Mouse (Mus musculus): ENCODE data around the gene Relt. TPM values are rescaled to one million over a fixed set of nuclear protein-coding genes. Genes with fewer than 3 reads are reported as not detected.

Relt gene
- polyA plus RNA-seq, 1 experiment from 2014 or later, result 4.8 TPM

- Histone ChIP-seq H3K4me1 (peaks cover 35% of the 10 kb centered on the region), H3K9me3 (no peaks in the 10 kb centered on the region), H3K27me3 (replicated peaks; ENCODE audit: low read depth, poor library complexity, severe bottlenecking) (no peaks in the 10 kb centered on the region), H3K36me3 (replicated peaks) (peaks cover 50% of the 10 kb centered on the region), H3K4me3 (peak overlapping the region; percentile 67), H3K27ac (replicated peaks) (peak overlapping the region; percentile 79)
- 3% methylated on average over 53 of the region's 53 CpGs for WGBS
- peak; percentile 60 for DNase-seq (ENCODE audit: low spot score)
Measured at GRCm38 (mm10) chr7:100894057-100894832, 31.0 kb upstream of the Relt start.

DNA sequence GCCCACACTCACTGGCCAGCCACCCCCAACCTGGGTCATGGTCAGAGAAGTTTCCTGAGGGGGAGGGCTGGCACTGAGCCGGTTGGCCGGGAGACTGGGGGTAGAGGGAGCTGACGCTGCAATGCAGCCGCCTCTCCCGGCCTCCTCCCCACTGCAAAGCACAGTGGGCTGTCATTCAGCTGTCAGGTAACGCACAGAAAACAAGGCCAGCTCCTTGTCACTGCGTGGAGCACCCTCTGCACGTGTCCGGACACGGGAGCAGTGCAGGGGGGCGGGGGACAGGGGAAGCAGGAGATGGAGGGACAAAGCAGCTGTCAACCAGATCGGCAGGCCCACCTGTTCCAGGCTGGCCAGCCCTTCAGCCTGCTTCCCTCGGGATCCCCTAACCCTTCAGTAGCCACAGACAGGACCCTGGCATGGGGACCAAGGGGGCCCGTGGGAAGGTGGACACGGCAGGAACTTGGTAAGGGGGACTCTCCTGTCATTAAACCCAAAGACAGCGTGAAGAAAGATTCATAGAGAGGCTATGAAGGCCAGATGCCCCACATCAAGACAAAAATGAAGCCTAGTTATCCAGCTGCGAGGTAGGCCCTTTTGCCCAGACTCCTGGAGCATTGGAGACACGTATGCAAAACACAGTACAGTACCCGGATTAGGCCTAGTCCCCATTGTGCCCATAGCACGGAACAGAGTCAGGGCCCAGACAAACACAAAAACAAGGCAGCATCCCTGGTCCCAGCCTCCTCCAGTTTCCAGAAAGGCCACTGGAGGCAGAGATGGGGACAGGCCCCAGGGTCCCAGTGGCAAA lies 30.2 kb upstream of the Relt start:
- Histone ChIP-seq H3K27me3 (replicated peaks; ENCODE audit: low read depth, poor library complexity, severe bottlenecking) (no peaks in the 10 kb centered on the region), H3K36me3 (replicated peaks) (peaks cover 57% of the 10 kb centered on the region), H3K4me1 (peaks cover 35% of the 10 kb centered on the region), H3K27ac (replicated peaks) (peak overlapping the region; percentile 79; the same call in 1 of the 2 replicates), H3K9me3 (no peaks in the 10 kb centered on the region), H3K4me3 (peak overlapping the region; percentile 67)
- 57% methylated on average over 20 of the region's 20 CpGs for WGBS
- DNase-seq (ENCODE audit: low spot score), result no peak

- Histone ChIP-seq H3K4me3 (no peak overlapping the region), H3K36me3 (replicated peaks) (peaks cover 92% of the 10 kb centered on the region), H3K4me1 (no peaks in the 10 kb centered on the region), H3K27ac (replicated peaks) (no peak overlapping the region), H3K9me3 (no peaks in the 10 kb centered on the region), H3K27me3 (replicated peaks; ENCODE audit: low read depth, poor library complexity, severe bottlenecking) (no peaks in the 10 kb centered on the region)
- WGBS, result 35% methylated on average over 3 of the region's 3 CpGs
- peak; percentile 55 for DNase-seq (ENCODE audit: low spot score)
Measured at GRCm38 (mm10) chr7:100886535-100886934, 23.3 kb upstream of the Relt start.

DNA sequence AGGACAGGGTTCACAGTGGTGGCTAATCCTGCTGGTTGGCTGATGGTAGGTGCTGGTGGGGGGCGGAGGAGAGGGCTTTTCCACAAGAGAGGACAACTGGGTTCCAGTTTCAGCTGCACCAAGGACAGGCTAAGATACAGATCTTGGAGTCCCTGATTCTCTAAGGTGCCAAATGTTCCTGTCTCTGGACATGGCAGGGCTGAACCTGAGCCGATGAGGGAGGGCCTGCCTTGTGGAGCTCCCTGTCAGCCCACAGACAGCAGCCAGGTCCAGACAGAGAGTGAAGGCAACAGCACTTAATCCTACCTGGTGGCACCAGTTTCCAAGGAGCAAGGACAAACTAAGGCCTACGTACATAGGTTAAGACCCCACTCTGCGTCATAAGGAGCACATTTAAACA lies 21.2 kb upstream of the Relt start:
- Histone ChIP-seq H3K27me3 (replicated peaks; ENCODE audit: low read depth, poor library complexity, severe bottlenecking) (no peaks in the 10 kb centered on the region), H3K36me3 (replicated peaks) (peaks cover 95% of the 10 kb centered on the region), H3K27ac (replicated peaks) (no peak overlapping the region), H3K4me3 (no peak overlapping the region), H3K9me3 (no peaks in the 10 kb centered on the region), H3K4me1 (peaks cover 5% of the 10 kb centered on the region)
- DNase-seq (ENCODE audit: low spot score), result no peak
- WGBS, result 92% methylated on average over 4 of the region's 4 CpGs

DNA sequence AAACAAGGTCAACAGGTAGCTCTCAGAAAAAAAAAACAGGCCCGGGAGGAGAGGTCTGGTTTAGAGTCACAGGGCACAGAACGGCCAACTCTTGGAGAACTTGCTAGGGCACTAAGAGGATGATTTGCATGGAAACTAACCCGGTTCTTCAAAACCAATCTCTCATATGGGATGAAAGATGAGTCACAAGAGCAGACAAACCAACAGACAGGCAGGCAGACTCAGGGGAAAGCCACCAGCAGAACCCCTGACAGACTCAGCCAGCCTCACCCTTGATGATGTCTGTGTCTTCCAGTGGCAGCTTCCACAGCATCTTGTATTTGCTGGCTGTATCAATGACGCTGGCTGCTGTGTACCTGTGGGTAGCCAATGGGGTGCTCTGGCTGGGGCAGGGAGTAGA lies 18.7 kb upstream of the Relt start:
- DNase-seq (ENCODE audit: low spot score), result no peak
- 92% methylated on average over 4 of the region's 4 CpGs for WGBS
- Histone ChIP-seq H3K27ac (replicated peaks) (no peak overlapping the region), H3K27me3 (replicated peaks; ENCODE audit: low read depth, poor library complexity, severe bottlenecking) (no peaks in the 10 kb centered on the region), H3K9me3 (no peaks in the 10 kb centered on the region), H3K4me3 (no peak overlapping the region), H3K36me3 (replicated peaks) (peaks cover 95% of the 10 kb centered on the region), H3K4me1 (peaks cover 8% of the 10 kb centered on the region)

- peaks cover 97% of the 10 kb centered on the region for H3K36me3 ChIP-seq (replicated peaks)
- no peak for DNase-seq (ENCODE audit: low spot score)
- WGBS, result 92% methylated on average over 9 of the region's 9 CpGs
Measured at GRCm38 (mm10) chr7:100881531-100881930, 18.3 kb upstream of the Relt start.

DNA sequence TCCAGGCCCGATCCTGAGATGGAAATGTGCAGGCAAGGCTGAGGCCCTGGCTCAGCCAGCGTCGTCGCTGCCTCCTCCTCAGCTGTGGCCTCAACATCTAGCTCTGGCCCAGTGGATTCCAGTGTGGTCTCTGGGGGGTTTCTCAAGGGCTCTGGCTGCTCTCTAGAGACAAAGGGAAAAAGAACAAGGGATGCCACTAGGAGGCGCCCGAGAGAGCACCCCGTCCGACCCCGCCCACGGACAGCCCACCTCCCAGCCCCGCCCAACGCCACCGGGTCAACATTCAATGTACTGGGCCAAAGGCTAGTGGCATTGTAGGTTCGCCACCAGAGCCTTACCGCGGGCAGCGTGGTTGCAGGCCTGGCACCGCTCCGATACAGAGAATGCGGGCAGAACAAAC lies 16.3 kb upstream of the Relt start:
- Histone ChIP-seq H3K27ac (replicated peaks) (peak overlapping the region; percentile 86), H3K36me3 (replicated peaks) (peaks cover 100% of the 10 kb centered on the region), H3K9me3 (no peaks in the 10 kb centered on the region), H3K4me3 (no peak overlapping the region), H3K27me3 (replicated peaks; ENCODE audit: low read depth, poor library complexity, severe bottlenecking) (no peaks in the 10 kb centered on the region), H3K4me1 (peaks cover 8% of the 10 kb centered on the region)
- peak; percentile 85 for DNase-seq (ENCODE audit: low spot score)
- 19% methylated on average over 20 of the region's 20 CpGs for WGBS

More at GRCm38 (mm10) chr7:100881531-100881930, 18.3 kb upstream of the Relt start:
- Histone ChIP-seq H3K27me3 (replicated peaks; ENCODE audit: low read depth, poor library complexity, severe bottlenecking) (no peaks in the 10 kb centered on the region), H3K4me3 (no peak overlapping the region), H3K27ac (replicated peaks) (no peak overlapping the region), H3K9me3 (no peaks in the 10 kb centered on the region), H3K4me1 (peaks cover 8% of the 10 kb centered on the region)

GRCm38 (mm10) chr7:100876771-100877170 lies 13.5 kb upstream of the Relt start:
- no peak overlapping the region for H3K27ac ChIP-seq (replicated peaks)
- H3K4me1 ChIP-seq, result peaks cover 8% of the 10 kb centered on the region
- no peaks in the 10 kb centered on the region for H3K27me3 ChIP-seq (replicated peaks; ENCODE audit: low read depth, poor library complexity, severe bottlenecking)
- DNase-seq (ENCODE audit: low spot score), result no peak
- H3K4me3 ChIP-seq, result no peak overlapping the region
- WGBS, result 94% methylated on average over 9 of the region's 9 CpGs
- no peaks in the 10 kb centered on the region for H3K9me3 ChIP-seq
- peaks cover 100% of the 10 kb centered on the region for H3K36me3 ChIP-seq (replicated peaks)

- no peaks in the 10 kb centered on the region for H3K9me3 ChIP-seq
- no peak for DNase-seq (ENCODE audit: low spot score)
- H3K4me1 ChIP-seq, result peaks cover 8% of the 10 kb centered on the region
- H3K4me3 ChIP-seq, result no peak overlapping the region
- no peak overlapping the region for H3K27ac ChIP-seq (replicated peaks)
- WGBS, result 94% methylated on average over 13 of the region's 13 CpGs
- H3K27me3 ChIP-seq (replicated peaks; ENCODE audit: low read depth, poor library complexity, severe bottlenecking), result no peaks in the 10 kb centered on the region
- peaks cover 100% of the 10 kb centered on the region for H3K36me3 ChIP-seq (replicated peaks)
Measured at GRCm38 (mm10) chr7:100876293-100876692, 13.0 kb upstream of the Relt start.

GRCm38 (mm10) chr7:100875822-100876221 lies 12.6 kb upstream of the Relt start:
- H3K27ac ChIP-seq (replicated peaks), result no peak overlapping the region

GRCm38 (mm10) chr7:100873197-100873596 lies 10.0 kb upstream of the Relt start:
- peaks cover 6% of the 10 kb centered on the region for H3K4me1 ChIP-seq
- no peak for DNase-seq (ENCODE audit: low spot score)
- no peak overlapping the region for H3K4me3 ChIP-seq
- H3K9me3 ChIP-seq, result no peaks in the 10 kb centered on the region
- H3K36me3 ChIP-seq (replicated peaks), result peaks cover 75% of the 10 kb centered on the region
- WGBS, result 93% methylated on average over 13 of the region's 13 CpGs
- H3K27me3 ChIP-seq (replicated peaks; ENCODE audit: low read depth, poor library complexity, severe bottlenecking), result no peaks in the 10 kb centered on the region
- H3K27ac ChIP-seq (replicated peaks), result no peak overlapping the region

More at GRCm38 (mm10) chr7:100875822-100876221, 12.6 kb upstream of the Relt start:
- DNase-seq (ENCODE audit: low spot score), result no peak
- no peaks in the 10 kb centered on the region for H3K9me3 ChIP-seq
- H3K4me3 ChIP-seq, result no peak overlapping the region
- no peaks in the 10 kb centered on the region for H3K27me3 ChIP-seq (replicated peaks; ENCODE audit: low read depth, poor library complexity, severe bottlenecking)
- 88% methylated on average over 1 of the region's 1 CpGs for WGBS
- H3K36me3 ChIP-seq (replicated peaks), result peaks cover 100% of the 10 kb centered on the region
- peaks cover 8% of the 10 kb centered on the region for H3K4me1 ChIP-seq

DNA sequence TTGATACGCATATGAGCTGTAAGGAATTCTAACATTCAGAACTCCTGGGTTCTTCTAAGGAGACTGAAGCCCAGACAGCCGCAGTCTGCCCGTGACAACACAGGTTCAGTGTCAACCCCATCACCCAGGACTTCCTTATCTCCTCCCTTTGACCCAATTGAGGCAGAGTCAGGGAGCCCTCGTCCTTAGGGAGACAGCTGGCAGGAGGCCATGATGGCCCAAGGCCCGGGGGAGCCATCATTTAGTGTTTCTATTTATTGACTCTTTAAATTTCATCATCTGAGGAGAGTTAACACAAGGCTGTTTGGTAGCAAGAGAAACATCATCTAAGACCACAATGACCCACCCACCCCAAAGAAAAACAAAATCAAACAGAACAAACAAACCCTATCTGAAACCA lies 8.6 kb upstream of the Relt start:
- Histone ChIP-seq H3K36me3 (replicated peaks) (peaks cover 62% of the 10 kb centered on the region), H3K4me1 (peaks cover 10% of the 10 kb centered on the region), H3K9me3 (no peaks in the 10 kb centered on the region), H3K27me3 (replicated peaks; ENCODE audit: low read depth, poor library complexity, severe bottlenecking) (no peaks in the 10 kb centered on the region), H3K4me3 (no peak overlapping the region), H3K27ac (replicated peaks) (no peak overlapping the region)
- DNase-seq (ENCODE audit: low spot score), result no peak
- WGBS, result 84% methylated on average over 5 of the region's 5 CpGs

DNA sequence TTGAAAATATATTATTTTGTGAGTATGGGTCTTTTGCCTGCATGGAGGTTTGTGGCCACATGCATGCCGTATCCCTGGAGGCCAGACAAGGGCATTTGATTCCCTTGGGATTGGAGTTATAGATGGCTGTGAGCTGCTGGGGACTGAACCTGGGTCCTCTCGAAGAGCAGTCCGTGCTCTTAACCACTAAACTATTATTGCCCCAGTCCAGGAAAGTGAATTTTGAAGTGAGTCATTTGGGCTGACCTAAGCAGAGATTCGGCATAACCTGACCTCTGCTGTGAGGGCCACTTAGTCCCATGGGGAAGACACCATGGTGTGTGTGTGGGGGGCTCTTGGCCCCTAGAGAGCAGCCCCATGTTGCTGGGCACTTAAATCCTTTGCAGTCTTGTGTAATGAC lies 8.1 kb upstream of the Relt start:
- no peaks in the 10 kb centered on the region for H3K27me3 ChIP-seq (replicated peaks; ENCODE audit: low read depth, poor library complexity, severe bottlenecking)
- H3K27ac ChIP-seq (replicated peaks), result no peak overlapping the region
- H3K36me3 ChIP-seq (replicated peaks), result peaks cover 57% of the 10 kb centered on the region
- peaks cover 10% of the 10 kb centered on the region for H3K4me1 ChIP-seq
- 88% methylated on average over 4 of the region's 4 CpGs for WGBS
- H3K4me3 ChIP-seq, result no peak overlapping the region
- H3K9me3 ChIP-seq, result no peaks in the 10 kb centered on the region
- no peak for DNase-seq (ENCODE audit: low spot score)

All from embryonic facial prominence, embryonic 10.5 days (tissue).